Mouse (Mus musculus) neural tube, embryonic 15.5 days (tissue): ENCODE measurements around the gene Prickle1. TPM values are rescaled to one million over a fixed set of nuclear protein-coding genes. Genes with fewer than 3 reads are reported as not detected.

ENCODE experiments used
- ATAC-seq: fragments of 200-750 bp; cut with Nextera tagmentation; 2 replicates; pipeline ENCODE4 v1.8.0; 2017; ENCODE audit warnings: mild to moderate bottlenecking, moderate TSS enrichment, moderate library complexity; ENCODE audit not compliant: low FRiP score
- H3K27ac ChIP-seq: fragments of 300-500 bp; sonication (generic); replicated peaks from 2 replicates; pipeline ENCODE4 v1.5.1; 2015; ENCODE audit warnings: mild to moderate bottlenecking, inconsistent platforms
- H3K27me3 ChIP-seq: fragments of 300-500 bp; sonication (generic); replicated peaks from 2 replicates; pipeline ENCODE4 v1.6.1; 2015; ENCODE audit warnings: inconsistent platforms
- H3K36me3 ChIP-seq: fragments of 300-500 bp; sonication (generic); 2 replicates; pipeline ENCODE4 v1.6.1; 2015; ENCODE audit warnings: inconsistent platforms
- H3K4me1 ChIP-seq: fragments of 300-500 bp; sonication (generic); 2 replicates; pipeline ENCODE4 v1.6.1; 2015; ENCODE audit warnings: inconsistent platforms
- H3K4me2 ChIP-seq: fragments of 300-500 bp; sonication (generic); 2 replicates; pipeline ENCODE4 v1.6.1; 2015; ENCODE audit warnings: inconsistent platforms, mild to moderate bottlenecking, moderate library complexity
- H3K4me3 ChIP-seq: fragments of 300-500 bp; sonication (generic); replicated peaks from 2 replicates; pipeline ENCODE4 v1.5.1; 2015; ENCODE audit warnings: mild to moderate bottlenecking, inconsistent platforms
- H3K9ac ChIP-seq: fragments of 300-500 bp; sonication (generic); replicated peaks from 2 replicates; pipeline ENCODE4 v1.6.1; 2015; ENCODE audit warnings: mild to moderate bottlenecking, inconsistent platforms
- H3K9me3 ChIP-seq: fragments of 300-500 bp; sonication (generic); replicated peaks from 2 replicates; pipeline ENCODE4 v1.6.1; 2016; ENCODE audit warnings: inconsistent platforms
- WGBS: fragments of 180-500 bp; shearing (Covaris S2); methylation state at CpG from one replicate; pipeline ENCODE4 v1.1.7; 2015; ENCODE audit warnings: mixed read lengths; 5-methylcytosine and 5-hydroxymethylcytosine counted together
- polyA plus RNA-seq: library from polyadenylated mRNA; unstranded; fragments of >200 nt; fragmentation: Nextera tagmentation; extraction: Ambion mirVana; gene quantifications from 2 replicates; pipeline ENCODE4 v1.2.1, GENCODE M21; 2015

Gene Prickle1
- polyA plus RNA-seq, 1 experiment from 2014 or later, result 22.8 TPM

DNA sequence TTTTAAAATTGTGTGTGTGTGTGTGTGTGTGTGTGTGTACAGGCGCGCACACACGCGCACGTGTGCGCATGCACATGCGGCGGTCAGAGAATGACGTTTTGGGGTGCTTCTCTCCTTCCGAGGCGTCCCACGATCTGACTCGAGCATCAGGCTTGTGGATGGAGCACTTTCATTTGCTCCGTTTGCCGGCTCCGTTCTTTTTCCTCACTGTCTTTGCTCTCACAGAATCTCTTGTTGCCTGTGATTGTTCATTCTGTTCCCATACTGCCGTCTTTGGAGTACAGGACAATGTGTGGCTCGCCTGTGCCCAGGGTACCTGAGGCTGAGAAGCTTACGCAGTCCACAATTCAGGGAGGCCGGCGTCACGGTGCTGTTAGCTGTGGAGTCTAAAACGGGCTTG is 134.6 kb downstream of the Prickle1 start:
- 94% methylated on average over 23 of the region's 23 CpGs for WGBS
- no peak overlapping the region for H3K4me3 ChIP-seq

DNA sequence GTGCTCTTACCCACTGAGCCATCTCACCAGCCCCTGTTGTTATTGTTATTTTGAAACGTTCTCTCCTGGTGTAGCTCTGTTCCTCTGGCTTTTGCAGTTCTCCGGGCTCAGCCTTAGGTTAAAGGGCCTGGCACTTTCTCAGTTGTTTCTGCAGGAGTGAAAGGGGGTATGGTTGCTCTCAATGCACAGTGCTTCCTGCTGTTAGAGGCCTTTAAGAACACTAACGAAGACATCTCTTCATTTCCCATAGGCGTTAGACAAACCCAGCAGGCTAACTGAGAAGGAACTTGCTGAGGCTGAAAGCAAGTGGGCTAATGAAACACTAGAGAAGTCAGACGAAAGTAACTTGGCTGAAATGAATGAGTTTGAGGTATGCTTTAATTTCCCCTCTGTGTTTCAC is 136.3 kb downstream of the Prickle1 start:
- Histone ChIP-seq H3K27me3 (no peaks in the 10 kb centered on the region), H3K27ac (no peak overlapping the region), H3K4me1 (no peaks in the 10 kb centered on the region), H3K9me3 (no peaks in the 10 kb centered on the region), H3K9ac (no peak overlapping the region), H3K36me3 (no peaks in the 10 kb centered on the region), H3K4me3 (no peak overlapping the region), H3K4me2 (no peak overlapping the region)
- 72% methylated on average over 5 of the region's 5 CpGs for WGBS
- ATAC-seq, result no peak

More for the DNA sequence above, 134.6 kb downstream of the Prickle1 start:
- no peaks in the 10 kb centered on the region for H3K4me1 ChIP-seq
- no peak for ATAC-seq
- H3K9ac ChIP-seq, result no peak overlapping the region
- no peaks in the 10 kb centered on the region for H3K27me3 ChIP-seq
- H3K4me2 ChIP-seq, result no peak overlapping the region
- H3K36me3 ChIP-seq, result peaks cover 5% of the 10 kb centered on the region; the same call in 1 of the 2 replicates
- no peak overlapping the region for H3K27ac ChIP-seq
- H3K9me3 ChIP-seq, result no peaks in the 10 kb centered on the region

DNA sequence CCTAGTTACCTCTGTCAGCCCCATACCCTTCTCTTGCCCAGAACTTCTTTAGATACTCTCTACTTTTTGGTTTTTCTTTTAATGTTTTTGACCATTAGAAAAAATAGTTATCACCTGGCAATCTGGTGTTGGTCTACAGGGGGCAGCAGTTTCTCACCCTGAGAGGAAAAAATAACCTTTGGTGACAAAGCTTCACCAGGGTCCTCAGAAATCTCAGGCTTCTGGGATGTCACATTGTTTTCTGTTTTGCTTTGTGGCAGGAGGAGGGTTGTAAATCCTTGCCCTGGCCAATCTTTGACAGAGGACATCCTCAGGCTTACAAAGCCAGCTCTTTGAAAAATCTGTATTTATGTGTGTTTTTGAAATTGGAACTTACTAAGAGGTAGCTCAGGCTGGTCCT is 139.7 kb downstream of the Prickle1 start:
- no peaks in the 10 kb centered on the region for H3K4me1 ChIP-seq
- H3K4me3 ChIP-seq, result no peak overlapping the region
- no peak for ATAC-seq
- H3K4me2 ChIP-seq, result no peak overlapping the region
- no peaks in the 10 kb centered on the region for H3K9me3 ChIP-seq
- H3K9ac ChIP-seq, result no peak overlapping the region
- H3K36me3 ChIP-seq, result peaks cover 3% of the 10 kb centered on the region; the same call in 1 of the 2 replicates
- no peak overlapping the region for H3K27ac ChIP-seq
- no peaks in the 10 kb centered on the region for H3K27me3 ChIP-seq

DNA sequence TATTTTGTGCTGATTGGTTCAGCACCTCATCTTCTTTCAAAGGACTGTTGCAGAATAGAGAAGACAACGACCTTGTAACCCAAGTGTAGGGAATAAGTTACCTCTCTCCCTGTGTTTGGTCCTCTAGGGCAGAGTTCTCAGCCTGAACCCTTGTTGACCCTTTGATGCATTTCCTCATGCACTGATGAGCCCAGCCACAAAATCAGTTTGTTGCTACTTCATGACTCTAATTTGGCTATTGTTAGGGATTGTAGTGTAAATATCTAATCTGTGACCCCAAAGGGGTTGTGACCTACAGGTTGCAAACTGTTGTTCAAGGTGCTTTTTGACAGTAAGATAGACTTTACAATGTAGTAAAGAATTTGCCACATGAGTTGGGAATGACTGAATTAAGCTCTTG is 142.4 kb downstream of the Prickle1 start:
- Histone ChIP-seq H3K9ac (no peak overlapping the region), H3K9me3 (no peaks in the 10 kb centered on the region), H3K4me3 (no peak overlapping the region), H3K36me3 (peaks cover 3% of the 10 kb centered on the region; the same call in 1 of the 2 replicates), H3K4me1 (no peaks in the 10 kb centered on the region), H3K27me3 (no peaks in the 10 kb centered on the region), H3K27ac (no peak overlapping the region), H3K4me2 (no peak overlapping the region)
- no peak for ATAC-seq
- WGBS, result 78% methylated on average over 1 of the region's 1 CpGs

Other genes starting within 250 kb of the Prickle1 start
- gene Zcrb1, start 197.6 kb downstream of the Prickle1 start, polyA plus RNA-seq, result 146 and 170 TPM in 2 replicates
- gene Pphln1, start 197.5 kb downstream of the Prickle1 start, polyA plus RNA-seq, result 38.9 and 40.4 TPM in 2 replicates